Mouse (Mus musculus): ENCODE measurements around the gene Aup1.

The Aup1 gene

DNA sequence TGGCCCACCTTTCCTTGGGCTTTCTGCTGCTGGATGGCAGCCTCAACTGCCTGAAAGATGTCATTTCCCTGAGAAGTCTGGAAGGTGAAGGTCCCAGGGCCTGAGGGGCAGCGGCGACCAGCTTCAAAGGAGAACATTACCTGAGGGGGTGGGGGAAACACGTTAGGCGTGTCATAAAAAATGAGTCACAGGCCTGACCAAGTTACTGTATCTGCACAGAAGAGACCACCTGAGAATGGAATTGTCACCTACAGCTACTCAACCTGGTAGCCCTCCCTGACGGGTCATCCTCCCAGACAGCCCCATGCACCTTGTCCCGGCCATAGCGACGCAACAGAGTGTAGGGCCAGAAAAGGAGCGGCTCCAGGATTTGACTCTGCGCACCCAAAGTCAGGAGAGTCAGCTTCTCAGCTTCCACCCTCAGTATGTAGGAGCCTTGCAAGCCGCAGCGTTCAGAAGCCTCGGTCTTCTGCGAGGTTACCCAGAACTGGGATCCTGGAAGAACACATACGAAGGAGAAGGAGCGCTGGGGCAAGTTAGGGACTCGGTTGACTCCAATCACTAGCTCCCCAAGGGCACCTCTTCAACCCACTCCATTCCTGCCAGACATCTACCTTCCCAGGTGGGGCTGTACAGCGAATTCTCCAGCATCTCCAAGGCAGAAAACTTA is 22.3 kb upstream of the Aup1 start:
- no peak for DNase-seq

DNA sequence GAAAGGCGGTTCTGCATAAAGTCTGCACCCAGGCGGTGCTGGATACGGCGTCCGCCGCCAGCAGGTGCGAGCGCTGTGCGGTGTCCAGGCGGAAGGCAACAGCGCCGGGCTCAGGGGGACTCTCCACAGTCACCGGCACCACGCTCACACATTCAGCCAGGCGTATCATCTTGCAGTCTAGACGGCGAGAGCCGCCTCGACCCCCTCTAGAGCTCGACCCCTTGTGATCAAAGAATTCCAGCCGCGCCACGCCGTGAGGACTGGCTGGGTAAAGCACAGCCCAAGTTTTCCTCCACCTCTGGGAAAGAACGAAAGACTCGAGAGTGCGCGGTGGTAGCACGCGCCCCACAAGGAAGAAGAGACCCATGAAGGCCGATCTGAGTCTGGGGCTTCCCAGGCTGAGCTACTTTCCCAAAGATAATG is 21.5 kb upstream of the Aup1 start:
- peak; percentile 39 for DNase-seq

DNA sequence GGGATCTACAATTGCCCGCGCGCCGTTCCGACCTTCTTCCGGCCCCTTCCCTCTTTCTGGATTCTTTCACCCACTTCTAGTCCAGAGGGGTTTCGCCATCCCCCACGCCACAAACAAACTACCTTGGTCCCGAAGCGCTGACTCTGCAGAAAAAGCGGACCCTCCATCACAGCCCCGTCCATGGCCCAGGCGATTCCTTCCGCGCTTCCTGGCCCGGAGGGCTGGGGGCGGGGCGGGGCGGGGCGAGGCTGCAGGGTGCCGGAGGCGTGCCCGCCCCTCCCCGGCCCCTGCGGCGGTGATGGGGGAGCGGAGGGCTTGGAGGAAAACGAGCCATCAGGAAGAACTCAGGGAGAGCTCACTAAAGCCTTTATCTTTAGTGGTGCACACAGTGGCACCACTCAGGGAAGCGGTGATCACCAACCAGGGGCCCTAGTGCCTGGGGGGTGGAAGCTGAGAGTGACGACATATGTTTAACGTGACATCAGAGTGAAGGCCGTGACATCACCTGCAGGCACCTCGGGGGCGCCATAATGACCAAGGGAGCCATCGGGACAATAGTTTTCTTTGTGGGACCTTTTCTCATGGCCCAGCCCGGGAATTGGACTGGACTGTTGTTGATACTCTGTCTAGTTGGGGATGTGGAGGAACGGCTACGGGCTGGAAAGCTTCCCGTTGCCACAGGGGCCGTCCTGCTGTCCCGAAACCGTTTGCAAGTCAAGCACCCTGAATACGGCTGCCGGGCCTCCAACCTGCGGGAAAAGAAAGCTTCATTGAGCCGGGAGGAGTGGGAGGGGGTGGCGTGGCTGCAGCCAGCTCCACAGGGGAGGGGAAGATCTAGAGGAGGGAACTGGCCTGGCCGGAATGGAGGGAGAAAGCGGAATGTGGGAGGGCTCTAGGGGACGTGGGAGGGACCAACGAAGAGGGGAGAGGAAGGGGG is 20.8 kb upstream of the Aup1 start, which contains the start of the genes Dok1 and Loxl3:
Gene Dok1 (minus strand): TSS at position 223 of the 937 bp plus-strand sequence.
Gene Loxl3 (plus strand): TSS at position 925 of the 937 bp plus-strand sequence.
- peak; percentile 33 for DNase-seq

DNA sequence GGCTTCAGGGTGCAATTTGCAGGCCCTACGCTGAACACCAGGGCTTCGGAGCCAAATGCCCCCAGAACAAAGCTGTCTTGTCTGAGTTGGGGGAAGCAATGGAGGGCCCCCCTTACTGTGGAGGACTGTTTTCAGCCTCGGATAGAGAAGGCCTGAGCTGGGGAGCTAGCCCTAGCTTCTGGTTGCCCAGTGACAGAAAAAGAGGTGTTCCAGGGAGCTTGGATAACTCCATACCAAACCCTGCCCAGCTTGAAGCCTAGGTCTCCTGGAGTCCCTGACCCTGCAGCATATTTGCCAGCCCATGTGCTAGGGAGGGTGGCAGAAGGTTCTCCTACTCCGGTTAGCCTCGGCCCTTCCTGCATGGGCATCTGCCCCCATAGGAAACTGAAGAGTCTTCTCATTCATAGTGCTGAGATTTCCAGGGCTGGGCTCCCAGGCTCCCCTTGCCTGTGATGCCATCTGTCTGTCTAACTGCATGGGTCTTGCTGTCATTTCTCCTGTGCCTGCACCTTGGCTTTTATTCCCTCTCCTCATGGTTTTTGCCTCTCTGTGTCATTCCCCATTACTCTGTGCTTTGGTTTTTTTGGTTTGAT is 19.8 kb upstream of the Aup1 start:
- DNase-seq, result no peak

GRCm38 (mm10) chr6:83037188-83037587 is 17.1 kb upstream of the Aup1 start:
- DNase-seq, result no peak

DNA sequence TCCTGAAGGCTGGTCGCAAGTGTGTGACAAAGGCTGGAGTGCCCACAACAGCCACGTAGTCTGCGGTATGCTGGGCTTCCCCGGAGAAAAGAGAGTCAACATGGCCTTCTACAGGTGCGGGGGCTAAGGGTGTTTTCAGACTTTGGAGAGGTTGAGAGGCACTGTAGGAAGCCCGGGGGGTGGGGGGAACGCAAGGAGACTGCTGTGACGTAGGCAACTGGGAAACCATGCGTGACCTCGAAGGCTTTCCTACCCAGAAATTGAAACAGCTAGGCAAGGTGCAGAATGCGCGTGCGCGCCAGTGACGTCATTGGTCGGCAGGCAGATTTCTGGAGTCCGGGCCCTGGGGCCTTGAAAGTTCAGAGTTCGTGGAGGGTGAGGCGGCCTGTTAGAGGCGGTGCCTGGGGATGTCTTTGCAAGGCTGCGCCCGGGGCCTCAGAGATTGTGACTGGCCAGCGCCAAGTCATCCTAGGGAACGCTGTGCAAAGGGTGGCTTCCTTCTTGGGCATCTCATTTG is 15.8 kb upstream of the Aup1 start:
- peak; percentile 81 for DNase-seq

DNA sequence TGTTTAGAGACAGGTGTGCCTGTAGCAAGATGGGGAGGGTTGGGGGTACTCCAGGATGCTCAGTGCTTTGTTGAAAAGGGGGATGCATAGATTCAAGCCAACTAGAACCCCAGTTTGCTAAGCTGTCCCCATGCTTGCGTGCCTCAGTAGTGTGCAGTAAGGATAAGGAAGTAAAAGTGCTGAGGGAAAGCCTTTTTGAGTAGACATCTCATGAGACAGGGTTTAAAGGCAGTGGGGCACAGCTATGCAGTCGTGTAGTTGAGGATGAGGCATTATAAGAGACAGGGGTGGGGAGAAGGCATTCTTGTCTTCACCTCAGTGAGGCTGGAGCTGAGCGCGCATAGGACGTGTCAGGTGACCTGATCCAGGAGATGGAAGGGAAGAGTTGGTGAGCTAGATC is 13.7 kb upstream of the Aup1 start:
- DNase-seq, result no peak

DNA sequence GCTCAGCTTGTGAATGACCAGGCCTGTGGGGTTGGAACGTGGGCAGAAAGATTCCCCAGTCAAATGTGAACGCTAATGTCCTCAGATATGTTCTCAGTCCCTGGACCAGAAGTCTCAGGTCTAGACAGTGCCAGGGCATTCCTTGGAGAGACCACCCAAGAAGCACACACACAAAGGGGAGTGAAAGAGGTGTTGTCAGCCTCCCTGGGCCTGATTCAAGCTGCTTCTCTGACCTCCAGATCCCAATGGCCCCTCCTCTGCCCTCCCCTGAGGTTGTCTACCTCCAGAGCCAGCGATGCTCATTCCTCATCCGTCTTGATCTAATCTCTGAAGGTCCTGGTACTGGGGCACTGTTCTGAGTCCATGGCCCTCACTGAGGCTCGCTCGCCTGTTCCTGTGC is 10.8 kb upstream of the Aup1 start:
- DNase-seq, result no peak

- DNase-seq, result no peak
Measured at GRCm38 (mm10) chr6:83043993-83044392, 10.3 kb upstream of the Aup1 start.

- no peak for DNase-seq
Measured at GRCm38 (mm10) chr6:83044742-83045141, 9.6 kb upstream of the Aup1 start.

DNA sequence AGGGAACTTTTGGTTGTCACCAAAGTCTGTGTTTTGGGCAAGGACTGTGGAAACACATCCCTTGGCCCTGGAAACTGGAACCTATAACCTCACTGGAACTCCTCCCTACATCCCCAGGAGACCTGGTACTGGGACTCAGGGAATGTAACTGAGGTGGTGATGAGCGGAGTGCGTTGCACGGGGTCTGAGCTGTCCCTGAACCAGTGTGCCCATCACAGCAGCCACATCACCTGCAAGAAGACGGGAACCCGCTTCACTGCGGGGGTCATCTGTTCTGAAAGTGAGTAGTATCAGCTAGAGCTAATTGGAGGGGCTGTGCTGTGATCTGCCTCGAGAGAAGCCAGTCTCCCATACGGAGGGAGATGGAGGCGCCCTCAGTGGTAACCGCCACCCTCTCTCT is 5.0 kb upstream of the Aup1 start:
- DNase-seq, result no peak

DNA sequence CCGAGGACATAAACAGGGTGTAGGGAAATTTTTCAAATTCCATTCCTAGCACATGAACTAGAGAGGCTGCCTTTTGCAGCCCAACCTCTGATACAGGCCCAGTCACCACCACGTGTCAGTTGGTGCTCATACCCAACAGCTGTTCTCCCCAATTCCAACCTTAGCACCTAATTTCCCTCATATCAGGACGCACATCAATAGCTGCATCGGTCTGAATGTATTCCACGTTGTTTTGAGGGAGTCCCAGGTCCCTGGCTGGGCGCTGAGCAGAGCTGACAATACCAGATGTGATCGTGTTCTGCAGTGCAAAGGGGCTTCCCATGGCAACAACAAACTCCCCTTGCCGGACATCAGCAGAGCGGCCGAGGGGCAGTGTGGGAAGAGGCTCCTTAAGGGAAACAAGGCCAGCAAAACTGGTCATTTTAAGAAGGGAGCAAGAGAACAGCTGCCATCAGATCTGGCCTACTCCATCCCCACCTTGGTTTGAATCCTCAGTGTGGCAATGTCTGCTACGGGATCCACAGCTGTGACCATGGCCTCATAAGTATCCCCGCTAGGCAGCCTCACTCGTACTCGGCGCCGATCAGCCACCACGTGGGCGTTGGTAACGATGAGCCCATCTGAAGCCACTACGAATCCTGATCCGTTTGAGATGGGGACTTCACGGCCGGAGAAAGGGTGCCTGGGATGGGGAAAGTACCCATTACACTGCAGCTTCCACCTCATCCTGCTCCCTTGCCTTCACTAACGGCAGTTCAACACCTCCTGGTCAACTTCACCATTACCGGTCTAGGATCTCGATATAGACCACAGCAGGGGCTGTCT is 973 bp upstream of the Aup1 start:
- DNase-seq, result peak; percentile 38

DNA sequence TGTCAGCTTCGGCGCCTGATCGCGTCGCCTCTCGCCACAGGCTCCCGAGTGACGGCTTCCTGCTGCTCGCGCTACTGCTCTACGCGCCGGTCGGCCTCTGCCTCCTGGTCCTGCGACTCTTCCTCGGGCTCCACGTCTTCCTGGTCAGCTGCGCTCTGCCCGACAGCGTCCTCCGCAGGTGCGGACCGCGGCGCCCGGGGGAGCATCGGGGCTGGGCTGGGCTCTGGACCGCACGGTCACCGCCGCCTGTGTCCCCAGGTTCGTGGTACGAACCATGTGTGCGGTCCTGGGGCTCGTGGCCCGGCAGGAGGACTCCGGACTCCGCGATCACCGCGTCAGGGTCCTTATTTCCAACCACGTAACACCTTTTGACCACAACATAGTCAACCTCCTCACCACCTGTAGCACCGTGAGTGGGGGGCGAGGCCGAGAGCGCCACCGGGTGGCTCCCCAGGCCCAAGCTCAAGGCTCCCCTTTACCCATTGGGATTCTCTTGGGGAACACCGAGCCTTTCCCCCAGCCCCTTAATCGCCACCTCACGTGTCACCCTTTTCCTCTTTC is 630 bp downstream of the Aup1 start, which contains the start of gene Htra2:
Gene Htra2 (minus strand): TSS at position 403 of the 561 bp plus-strand sequence.
- no peak for DNase-seq

DNA sequence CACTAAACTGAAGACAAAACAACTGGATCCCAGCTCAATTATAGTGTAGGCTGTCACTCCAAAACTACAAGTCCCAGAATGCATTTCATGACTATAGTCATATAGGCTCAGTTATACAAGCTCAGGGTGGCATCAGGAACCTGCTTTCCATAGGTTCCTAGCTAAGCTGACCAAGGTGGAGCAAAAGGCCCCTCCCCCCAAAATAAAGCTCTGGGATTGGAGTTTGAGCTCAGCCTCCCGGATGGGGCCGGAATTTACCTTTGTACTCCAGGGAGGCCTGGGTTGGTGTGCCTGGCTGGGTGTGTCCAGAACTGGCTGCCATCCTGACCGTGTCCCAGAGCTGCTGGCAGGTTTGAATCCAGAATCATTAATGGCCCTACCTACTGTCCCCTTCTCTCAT is 3.5 kb downstream of the Aup1 start, which contains the start of gene Dqx1:
Gene Dqx1 (plus strand): TSS at position 55 of the 400 bp plus-strand sequence.
- DNase-seq, result peak; percentile 36

GRCm38 (mm10) chr6:83058725-83059124 is 4.4 kb downstream of the Aup1 start:
- no peak for DNase-seq

DNA sequence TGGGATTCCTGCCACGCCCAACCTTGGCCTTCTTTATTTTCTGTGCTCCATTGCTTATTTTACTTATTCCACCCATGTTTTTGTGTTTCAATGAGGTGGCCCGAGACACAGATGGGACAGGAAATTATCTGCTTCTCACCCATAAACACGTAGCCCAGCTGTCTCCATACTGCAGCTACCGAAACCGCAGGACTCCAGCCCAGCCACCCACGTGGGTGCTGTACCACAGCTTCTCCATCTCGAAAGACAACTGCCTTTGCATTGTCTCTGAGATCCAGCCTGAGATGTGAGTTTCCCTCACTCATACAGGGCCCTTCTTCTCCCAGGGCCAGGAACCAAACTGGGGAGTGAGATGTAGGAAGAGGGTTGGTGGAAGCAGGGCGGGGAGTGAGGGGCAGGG is 11.7 kb downstream of the Aup1 start:
- DNase-seq, result no peak

- DNase-seq, result no peak
Measured at GRCm38 (mm10) chr6:83066441-83066840, 12.1 kb downstream of the Aup1 start.

- DNase-seq, result no peak
Measured at GRCm38 (mm10) chr6:83068221-83068620, 13.9 kb downstream of the Aup1 start.

- no peak for DNase-seq
Measured at GRCm38 (mm10) chr6:83068706-83069487, 14.6 kb downstream of the Aup1 start.

- no peak for DNase-seq
Measured at GRCm38 (mm10) chr6:83069488-83070246, 15.3 kb downstream of the Aup1 start.

- DNase-seq, result no peak
Measured at GRCm38 (mm10) chr6:83070247-83070310, 15.8 kb downstream of the Aup1 start, which contains the start of gene Tlx2. TSS of gene Tlx2 (minus strand) at chr6:83070293.
